Mouse (Mus musculus): Measurements from ENCODE around the gene Mybpc3.

- no peak for TF ChIP-seq CTCF (IDR thresholded peaks at IDR 0.05)
- TF ChIP-seq EP300 (IDR thresholded peaks at IDR 0.05): no peak
Measured at GRCm38 (mm10) chr2:91130126-91130525, 12.2 kb downstream of the Mybpc3 start.

Data from lung, postnatal 0 days (tissue).